In genomic region chr3:56751926-56752325, GRCm38 (mm10) we compare ENCODE assay signal across 19 mouse cellular contexts.
DNase-seq lines count a peak whose midpoint lies in the region.
"Had no signal": no experiment of that assay in that cellular context is flagged by ENCODE, and none has a peak within 500 bp of the region (broad histone marks: within the 10 kb centered on the region; RNA-seq: fewer than 3 reads in every experiment).

No protein-coding gene starts in this region.

- peak; percentile 19 for DNase-seq in layer of hippocampus, adult 11-12 months (ENCODE audit: low spot score)
- no peak for DNase-seq in layer of hippocampus, adult 9-10 months (ENCODE audit: low spot score)
- DNase-seq in layer of hippocampus, adult 9-11 months: peak; percentile 24
- DNase-seq in layer of hippocampus, postnatal 14 days (ENCODE audit: low spot score in 2 of 2): no peak
- DNase-seq in NIH3T3 (ENCODE audit: low read depth): peak; percentile 7
- peak; percentile 29 for DNase-seq in brain, adult 2 months (ENCODE audit: low read depth, low spot score)
- DNase-seq in testis, postnatal 14 days (ENCODE audit: low spot score): no peak
- no peak for DNase-seq in thymus, postnatal 14 days
- DNase-seq: adrenal gland, adult 8-10 months; adrenal gland, postnatal 14 days; adrenal gland, postnatal 36 days; B cell, adult 2 months; cerebellum, adult 11 months; cerebellum, adult 18-20 months; cerebellum, adult 8-10 months; cerebellum, adult 9-11 months; cerebellum, postnatal 14 days; cerebellum, postnatal 36 days; embryo, embryonic 11 days had no signal

Comparison
In these comparisons a context has a peak if more than half of its experiments do, and no peak if none do; other contexts are left out.
1. DNase-seq: peak in layer of hippocampus, adult 11-12 months (single experiment), layer of hippocampus, adult 9-11 months (single experiment), NIH3T3 (single experiment) and brain, adult 2 months (single experiment); none in layer of hippocampus, adult 9-10 months (single experiment), layer of hippocampus, postnatal 14 days (0 of 2), testis, postnatal 14 days (single experiment) and thymus, postnatal 14 days (single experiment).